Mouse (Mus musculus): ENCODE data around the gene Dek.
A peak's percentile ranks its signal among the peaks of the same experiment; 100 is the strongest.

GRCm38 (mm10) chr13:47149993-47150392 is 44.0 kb upstream of the Dek start:
- TF ChIP-seq EP300 (IDR thresholded peaks at IDR 0.05; ENCODE audit: low read depth): no peak
- 0 out of 2 replicates have a peak, but pooled peaks have one; percentile 3 for TF ChIP-seq CTCF (IDR thresholded peaks at IDR 0.05; ENCODE audit: low read depth)
